Mouse (Mus musculus) olfactory bulb, adult 2 months (tissue): ENCODE results near the gene Spata13.

Source experiments
- CTCF ChIP-seq: fragments of 200-500 bp; IDR thresholded peaks from 2 replicates; pipeline ENCODE4 v1.5.1; 2012; ENCODE audit warnings: low read depth, mild to moderate bottlenecking, low read length, moderate library complexity; ENCODE audit not compliant: insufficient read depth
- POLR2A ChIP-seq: fragments of 200-500 bp; IDR thresholded peaks from 2 replicates; pipeline ENCODE4 v1.6.1; 2012; ENCODE audit warnings: mild to moderate bottlenecking, low read depth, low read length, moderate library complexity; ENCODE audit not compliant: insufficient read depth

GRCm38 (mm10) chr14:60656701-60657085 lies 22.9 kb downstream of the Spata13 start:
- no peak for TF ChIP-seq CTCF
- TF ChIP-seq POLR2A, result no peak
